Mouse (Mus musculus) gastrocnemius, adult 18-20 months (tissue): ENCODE measurements around the gene Metrn. TPM values are rescaled to one million over a fixed set of nuclear protein-coding genes. Genes with fewer than 3 reads are reported as not detected.
A peak's percentile ranks its signal among the peaks of the same experiment; 100 is the strongest.

ENCODE experiments used
- DNase-seq: peaks from one replicate; pipeline ENCODE4 v3.0.0; 2021; ENCODE audit warnings: low spot score
- total RNA-seq, 2 experiments: library from RNA; stranded (reverse); gene quantifications; 2 replicates each; pipeline ENCODE4 v1.2.3; 2021

The Metrn gene
- total RNA-seq, 2 experiments from 2014 or later, result 40.1 to 48.4 TPM

- no peak for DNase-seq
Measured at GRCm38 (mm10) chr17:25775318-25776062, 21.4 kb downstream of the Metrn start.

- peak; percentile 98 for DNase-seq
Measured at GRCm38 (mm10) chr17:25773549-25774120, 23.3 kb downstream of the Metrn start, which contains the start of gene Narfl. Gene Narfl, plus strand, starts transcription at chr17:25773776.

- no peak for DNase-seq
Measured at GRCm38 (mm10) chr17:25769331-25769730, 27.6 kb downstream of the Metrn start.

- DNase-seq, result no peak
Measured at GRCm38 (mm10) chr17:25765886-25766285, 31.1 kb downstream of the Metrn start.

GRCm38 (mm10) chr17:25762591-25762990 lies 34.3 kb downstream of the Metrn start:
- no peak for DNase-seq

- DNase-seq, result no peak
Measured at GRCm38 (mm10) chr17:25761561-25761970, 35.4 kb downstream of the Metrn start.

- no peak for DNase-seq
Measured at GRCm38 (mm10) chr17:25760148-25760547, 36.8 kb downstream of the Metrn start.

GRCm38 (mm10) chr17:25757691-25758090 lies 39.2 kb downstream of the Metrn start:
- DNase-seq, result no peak

GRCm38 (mm10) chr17:25756378-25757242 lies 40.3 kb downstream of the Metrn start:
- DNase-seq, result no peak

- DNase-seq, result no peak
Measured at GRCm38 (mm10) chr17:25755627-25756377, 41.1 kb downstream of the Metrn start.

GRCm38 (mm10) chr17:25755086-25755485 lies 41.9 kb downstream of the Metrn start:
- DNase-seq, result no peak

- DNase-seq, result no peak
Measured at GRCm38 (mm10) chr17:25754241-25754640, 42.7 kb downstream of the Metrn start, which contains the start of gene Msln. Gene Msln, minus strand, starts transcription at chr17:25754378.

GRCm38 (mm10) chr17:25751446-25751845 lies 45.5 kb downstream of the Metrn start:
- DNase-seq, result no peak

GRCm38 (mm10) chr17:25749314-25749713 lies 47.6 kb downstream of the Metrn start:
- no peak for DNase-seq

- no peak for DNase-seq
Measured at GRCm38 (mm10) chr17:25748238-25748637, 48.7 kb downstream of the Metrn start.

GRCm38 (mm10) chr17:25744311-25744710 lies 52.6 kb downstream of the Metrn start:
- DNase-seq, result no peak

- no peak for DNase-seq
Measured at GRCm38 (mm10) chr17:25743831-25744230, 53.1 kb downstream of the Metrn start.
